Mouse (Mus musculus) lung, adult 2 months (tissue): ENCODE measurements around the gene Mis18bp1.

Experiments
- CTCF ChIP-seq: fragments of 200-500 bp; IDR thresholded peaks from 2 replicates; pipeline ENCODE4 v1.5.1; 2011; ENCODE audit warnings: mild to moderate bottlenecking, low read length, control low read depth; ENCODE audit not compliant: insufficient read depth
- POLR2A ChIP-seq: fragments of 200-500 bp; IDR thresholded peaks from 2 replicates; pipeline ENCODE4 v1.6.1; 2011; ENCODE audit warnings: low read depth, mild to moderate bottlenecking, control low read depth, low read length, borderline replicate concordance; ENCODE audit errors: extremely low read depth

DNA sequence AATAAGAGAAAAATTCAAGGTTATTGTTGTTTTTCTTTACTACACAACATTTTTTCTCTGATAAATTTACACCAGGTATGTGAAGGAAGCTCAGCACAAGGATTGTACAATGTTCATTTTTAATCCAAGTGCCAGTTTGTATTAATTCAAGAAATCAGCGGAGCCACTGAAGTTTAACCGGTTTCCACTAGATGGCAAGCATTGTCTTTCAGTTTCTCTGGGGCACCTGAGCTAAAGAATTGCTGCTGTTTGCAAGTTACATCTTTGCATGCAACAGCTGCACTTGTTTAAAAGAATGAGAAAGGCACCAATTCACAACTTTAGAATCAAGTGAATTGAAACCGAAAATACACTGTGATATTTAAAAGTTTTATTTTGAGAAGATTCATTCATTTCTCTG, 15.0 kb upstream of the Mis18bp1 start:
- TF ChIP-seq CTCF (no peak), POLR2A (no peak)
